Mouse (Mus musculus): ENCODE measurements around the gene Zc2hc1c.

Zc2hc1c gene

GRCm38 (mm10) chr12:85341131-85341530 is 52.7 kb downstream of the Zc2hc1c start:
- peak; percentile 4 for DNase-seq

GRCm38 (mm10) chr12:85342310-85342709 is 53.9 kb downstream of the Zc2hc1c start:
- no peak for DNase-seq

- DNase-seq = no peak
Observed at GRCm38 (mm10) chr12:85344252-85344651, 55.9 kb downstream of the Zc2hc1c start.

- DNase-seq = no peak
Observed at GRCm38 (mm10) chr12:85345559-85345958, 57.2 kb downstream of the Zc2hc1c start.

- DNase-seq = peak; percentile 39
Observed at GRCm38 (mm10) chr12:85346374-85346773, 58.0 kb downstream of the Zc2hc1c start.

- DNase-seq = no peak
Observed at GRCm38 (mm10) chr12:85347196-85347595, 58.8 kb downstream of the Zc2hc1c start.

GRCm38 (mm10) chr12:85348338-85348737 is 59.9 kb downstream of the Zc2hc1c start:
- DNase-seq = no peak
